Mouse (Mus musculus) embryo, embryonic 11.5 days (tissue): ENCODE measurements around the gene Il2rb.

Source experiments
- DNase-seq: peaks from one replicate; pipeline ENCODE4 v3.0.0-alpha.2; 2012; ENCODE audit warnings: low read depth, low spot score

Il2rb gene

DNA sequence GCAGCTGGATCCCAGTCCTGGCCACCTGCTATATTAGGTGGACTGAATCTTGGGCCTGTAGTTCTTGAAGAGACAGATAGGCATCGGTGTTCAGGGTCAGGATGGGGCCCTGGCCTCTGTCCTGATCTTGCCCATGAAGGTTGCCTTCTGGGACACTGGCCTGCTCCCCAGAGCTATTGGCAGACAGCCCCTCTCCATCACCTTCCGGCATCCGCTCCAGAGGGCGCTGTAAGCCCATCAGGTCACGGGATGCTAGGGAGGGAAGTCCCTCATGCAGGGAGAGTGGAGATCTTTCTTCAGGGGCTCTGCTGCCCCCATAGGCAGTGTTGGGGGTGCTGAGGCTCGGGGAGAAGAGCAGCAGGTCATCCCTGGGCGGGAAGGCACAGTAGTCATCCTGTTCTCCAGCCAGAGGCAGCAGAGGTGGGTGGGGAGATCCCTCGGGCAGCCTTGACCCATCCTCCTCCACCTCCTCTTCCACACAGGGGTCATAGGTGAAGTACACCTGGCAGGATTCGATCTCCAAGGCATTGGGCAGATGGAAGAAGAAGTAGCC lies 13.5 kb downstream of the Il2rb start:
- no peak for DNase-seq

DNA sequence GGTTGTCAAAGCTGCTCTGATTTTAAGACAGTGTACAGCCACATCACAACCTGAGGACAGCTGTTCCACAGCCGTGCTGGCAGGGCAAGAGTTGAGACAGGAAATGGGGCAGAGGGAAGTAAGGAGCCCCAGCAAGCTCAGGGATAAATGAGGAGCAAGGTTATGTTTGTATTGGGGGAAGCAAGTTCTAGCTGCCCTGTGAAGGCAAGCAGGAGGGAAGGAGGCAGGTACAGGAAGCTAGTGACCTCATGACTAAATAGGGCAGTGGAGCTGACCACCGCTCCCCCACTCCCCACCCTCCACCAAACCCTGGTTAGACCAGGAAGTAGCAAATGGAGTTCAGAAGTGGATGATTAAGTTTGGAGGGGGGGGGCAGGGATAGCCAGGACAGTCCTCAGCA lies 14.1 kb downstream of the Il2rb start:
- no peak for DNase-seq

GRCm38 (mm10) chr15:78480111-78480510 lies 15.0 kb downstream of the Il2rb start:
- DNase-seq, result no peak

GRCm38 (mm10) chr15:78479470-78479869 lies 15.6 kb downstream of the Il2rb start:
- no peak for DNase-seq

GRCm38 (mm10) chr15:78478073-78478472 lies 17.0 kb downstream of the Il2rb start:
- no peak for DNase-seq

- DNase-seq, result no peak
These were observed 18.2 kb downstream of the Il2rb start for GRCm38 (mm10) chr15:78476878-78477277.

GRCm38 (mm10) chr15:78475604-78476031 lies 19.5 kb downstream of the Il2rb start:
- no peak for DNase-seq

DNA sequence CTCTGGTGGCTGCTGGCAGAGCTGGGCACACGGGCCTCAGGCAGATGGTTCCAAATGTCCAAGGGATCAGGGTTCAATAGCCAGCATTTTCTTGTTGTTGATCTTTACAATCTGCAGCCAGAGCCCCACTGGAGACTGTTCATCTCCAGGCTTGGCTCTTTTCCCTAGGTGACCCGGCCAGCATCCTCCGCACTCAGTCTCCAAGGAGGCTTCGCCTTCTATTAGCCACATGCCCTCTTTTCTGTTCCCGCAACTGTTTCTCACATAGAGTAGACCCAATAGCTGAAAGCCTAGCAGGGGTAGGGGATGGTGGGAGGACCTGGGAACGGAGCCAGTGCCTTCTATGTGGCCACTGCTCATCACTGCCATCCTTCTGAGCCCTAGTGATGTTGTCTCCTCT lies 21.6 kb downstream of the Il2rb start:
- DNase-seq, result no peak

GRCm38 (mm10) chr15:78471902-78472301 lies 23.2 kb downstream of the Il2rb start:
- no peak for DNase-seq

DNA sequence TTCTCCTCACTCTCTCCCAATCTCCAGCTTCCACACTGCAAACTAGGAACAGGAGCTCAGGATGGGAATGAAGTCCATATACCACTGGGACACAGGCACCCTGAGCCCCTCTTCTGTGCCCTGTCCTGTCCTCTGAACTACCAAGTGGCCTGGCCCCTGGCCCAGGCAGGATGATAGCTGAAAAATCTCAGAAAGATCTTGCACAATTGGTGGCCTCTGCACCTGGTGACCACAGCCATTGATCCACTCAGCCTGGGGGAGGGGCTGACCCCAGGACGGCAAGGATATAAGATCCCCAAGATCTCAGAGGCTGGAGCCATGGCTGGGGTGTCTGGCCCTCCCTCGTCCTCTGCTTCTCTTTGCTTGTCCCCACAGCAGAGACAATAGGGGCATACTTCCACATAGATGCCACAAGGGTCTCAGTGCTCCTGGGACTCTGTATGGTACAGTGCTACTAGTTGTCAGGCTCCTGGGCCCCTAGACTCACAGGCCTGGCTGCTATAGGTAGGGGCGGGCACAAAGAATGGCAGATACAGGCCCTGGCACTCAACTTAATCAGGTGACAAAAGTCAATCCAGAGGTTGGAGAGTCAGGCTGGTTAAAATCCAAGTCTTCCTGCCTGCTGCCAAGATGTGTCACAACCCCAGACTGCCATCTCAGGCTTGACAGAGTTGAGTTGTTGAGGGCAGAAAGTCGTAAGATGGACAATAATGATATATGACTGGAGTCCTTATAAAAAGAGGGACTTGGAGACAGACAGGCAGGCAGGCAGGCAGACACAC lies 24.4 kb downstream of the Il2rb start:
- no peak for DNase-seq

DNA sequence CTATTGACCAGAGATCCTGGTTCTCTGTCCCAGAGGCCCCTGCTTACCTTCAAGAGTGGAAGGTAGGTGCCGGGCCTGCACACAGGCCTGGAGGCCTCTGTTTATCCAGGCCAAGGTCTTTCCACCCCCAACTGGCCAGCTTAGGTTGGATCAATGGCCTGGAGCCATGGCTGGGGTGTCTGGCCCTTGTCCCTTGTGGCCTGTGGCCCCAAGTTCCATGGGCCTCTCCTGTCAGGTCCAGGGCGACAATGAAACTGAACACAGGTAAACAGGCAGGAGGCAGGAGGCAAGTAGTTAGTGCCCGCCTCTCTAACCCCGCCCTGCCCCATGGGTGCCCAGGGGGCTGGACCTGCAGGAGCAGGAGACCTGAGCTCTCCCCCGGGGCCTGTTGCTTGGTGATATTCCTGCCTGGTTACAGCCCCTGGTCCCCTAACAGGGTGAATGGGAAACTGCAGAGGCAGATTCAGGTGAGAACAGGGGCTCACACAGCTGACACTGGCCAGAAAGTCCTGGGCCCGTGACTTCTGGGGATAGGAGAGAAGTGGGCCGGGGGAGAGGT lies 26.6 kb downstream of the Il2rb start, which contains the start of gene Tmprss6:
Gene Tmprss6, minus strand, starts transcription at position 256 of the 559 bp plus-strand sequence.
- no peak for DNase-seq

GRCm38 (mm10) chr15:78467570-78467969 lies 27.5 kb downstream of the Il2rb start:
- no peak for DNase-seq

- no peak for DNase-seq
These were observed 28.3 kb downstream of the Il2rb start for GRCm38 (mm10) chr15:78466809-78467208.

GRCm38 (mm10) chr15:78462981-78463380 lies 32.1 kb downstream of the Il2rb start:
- DNase-seq, result no peak

- no peak for DNase-seq
These were observed 37.9 kb downstream of the Il2rb start for GRCm38 (mm10) chr15:78457193-78457592.

- no peak for DNase-seq
These were observed 39.0 kb downstream of the Il2rb start for GRCm38 (mm10) chr15:78456051-78456450.

DNA sequence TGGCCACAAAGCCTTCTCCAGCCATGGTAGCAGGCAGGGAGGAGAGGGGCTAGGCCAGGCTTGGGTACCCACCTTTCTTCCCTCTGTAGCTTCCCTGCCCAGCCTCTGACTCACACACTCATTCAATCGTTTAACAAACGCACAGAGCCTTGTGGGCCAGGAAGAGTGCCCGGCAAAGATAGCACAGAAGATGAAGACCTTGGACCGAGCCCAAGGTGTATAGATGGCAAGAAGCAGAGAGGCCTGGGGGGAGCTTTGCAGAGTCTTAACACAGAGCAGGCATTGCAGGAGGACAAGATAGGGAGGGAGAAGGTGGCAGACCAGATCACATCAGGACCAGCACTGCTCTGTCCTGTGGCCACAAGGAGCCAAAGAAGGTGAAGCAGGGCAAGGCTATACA lies 39.9 kb downstream of the Il2rb start:
- DNase-seq, result no peak

GRCm38 (mm10) chr15:78452929-78453328 lies 42.1 kb downstream of the Il2rb start:
- no peak for DNase-seq

- no peak for DNase-seq
These were observed 43.9 kb downstream of the Il2rb start for GRCm38 (mm10) chr15:78451201-78451600.

DNA sequence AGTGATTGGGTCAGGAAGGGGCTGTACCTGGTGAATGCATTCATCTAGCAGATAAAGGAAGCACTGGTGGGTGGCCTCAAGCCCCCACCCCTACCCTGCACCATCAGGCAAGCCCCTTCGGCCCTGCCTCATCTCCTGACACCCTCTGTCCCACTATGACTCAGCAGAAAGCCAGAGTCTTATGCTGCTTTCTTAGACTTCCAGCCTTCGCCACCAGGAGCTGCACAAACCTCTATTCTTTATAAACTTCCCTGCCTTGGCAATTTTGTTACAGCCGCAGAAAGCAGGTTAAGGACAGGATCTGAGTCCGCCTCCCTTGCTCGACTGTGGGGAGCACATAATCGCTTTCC lies 44.7 kb downstream of the Il2rb start:
- no peak for DNase-seq

DNA sequence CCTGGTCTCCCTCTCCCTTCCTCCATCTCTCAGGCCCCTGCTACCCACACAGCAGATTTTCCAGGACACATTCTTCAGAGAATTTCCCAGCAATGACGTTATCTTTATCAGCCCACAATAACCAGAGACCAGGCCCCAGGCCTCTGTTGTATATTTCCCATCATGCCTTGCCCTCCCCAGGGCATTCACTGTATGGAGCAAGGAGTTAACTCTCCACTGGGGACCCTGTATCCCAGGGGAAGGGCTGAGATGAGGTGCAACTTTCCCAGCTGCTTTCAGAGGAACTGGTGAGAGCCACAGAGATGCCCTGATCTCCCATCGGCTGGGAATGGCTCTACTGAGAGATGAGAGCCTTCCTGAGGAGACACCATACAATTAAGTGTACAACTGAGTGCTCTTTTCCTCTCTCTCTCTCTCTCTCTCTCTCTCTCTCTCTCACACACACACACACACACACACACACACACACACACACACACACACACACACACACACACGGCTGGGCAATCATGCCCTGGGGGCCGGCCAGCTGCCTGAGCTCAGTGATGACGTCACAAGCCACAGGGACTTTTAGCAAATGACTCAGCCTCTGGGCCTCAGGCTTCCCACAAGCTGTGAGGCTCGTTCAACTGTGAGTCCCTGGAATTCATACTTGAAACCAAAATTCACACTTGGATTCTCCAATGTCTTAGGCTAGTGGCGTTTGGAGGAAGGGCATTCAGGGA lies 45.2 kb downstream of the Il2rb start:
- DNase-seq, result no peak

GRCm38 (mm10) chr15:78449131-78449530 lies 45.9 kb downstream of the Il2rb start:
- no peak for DNase-seq
